Mouse (Mus musculus) kidney, adult 11 months (tissue): Measurements from ENCODE around the gene Olfr430.
"Not testable (repeated sequence)": the region's sequence is repeated elsewhere in the genome, so short reads cannot be mapped to it uniquely, and the experiment has no call there.

Source experiments
- DNase-seq: peaks from one replicate; pipeline ENCODE4 v3.0.0; 2022

Olfr430 gene

DNA sequence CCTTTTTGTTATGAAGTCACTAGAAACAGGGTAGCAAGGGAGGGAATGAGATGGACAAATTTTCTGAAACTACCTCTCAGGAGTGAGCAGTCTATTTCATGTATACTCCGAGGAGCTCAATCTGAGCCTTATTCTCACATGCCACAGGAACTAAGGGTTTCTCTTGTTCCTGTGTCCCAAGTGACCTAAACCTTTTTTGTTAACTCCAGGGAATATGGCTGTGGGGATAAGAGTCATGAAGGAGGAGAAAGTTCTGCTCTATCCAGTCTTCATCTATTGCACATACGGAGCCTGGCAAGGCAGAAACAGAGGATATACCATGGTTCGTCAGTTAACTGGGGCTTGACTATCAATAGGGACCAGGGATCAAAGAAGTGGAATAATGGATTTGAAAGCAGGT is at the start of gene Olfr430:
Gene Olfr430 (plus strand): TSS at position 301 of the 400 bp plus-strand sequence.
- DNase-seq = no peak

DNA sequence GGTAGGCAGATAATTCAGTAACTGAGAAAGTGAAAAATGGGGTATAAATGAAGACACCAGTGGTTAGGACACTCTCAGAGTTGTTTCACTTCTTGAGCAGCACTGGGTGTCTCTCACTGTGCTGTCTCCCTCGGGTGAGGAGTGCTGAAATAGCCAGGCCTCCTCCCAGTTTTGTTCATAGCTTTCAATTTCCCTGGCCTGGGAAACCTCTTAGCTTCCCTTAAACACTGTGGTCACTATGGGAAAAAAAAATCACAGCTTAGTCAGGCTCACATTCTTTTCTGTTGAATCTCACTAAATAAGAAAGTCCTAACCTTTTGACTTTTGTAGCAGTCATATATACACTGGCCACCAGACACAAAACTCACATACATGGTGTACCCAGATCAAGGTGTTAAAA is 34.7 kb upstream of the Olfr430 start, which contains the start of gene Ifi205:
Gene Ifi205 (minus strand): TSS at position 113 of the 400 bp plus-strand sequence.
- no peak for DNase-seq

- DNase-seq = no peak
Measured at GRCm38 (mm10) chr1:174035841-174036240, 30.6 kb upstream of the Olfr430 start.

- no peak for DNase-seq
Measured at GRCm38 (mm10) chr1:174038480-174038879, 27.9 kb upstream of the Olfr430 start.

DNA sequence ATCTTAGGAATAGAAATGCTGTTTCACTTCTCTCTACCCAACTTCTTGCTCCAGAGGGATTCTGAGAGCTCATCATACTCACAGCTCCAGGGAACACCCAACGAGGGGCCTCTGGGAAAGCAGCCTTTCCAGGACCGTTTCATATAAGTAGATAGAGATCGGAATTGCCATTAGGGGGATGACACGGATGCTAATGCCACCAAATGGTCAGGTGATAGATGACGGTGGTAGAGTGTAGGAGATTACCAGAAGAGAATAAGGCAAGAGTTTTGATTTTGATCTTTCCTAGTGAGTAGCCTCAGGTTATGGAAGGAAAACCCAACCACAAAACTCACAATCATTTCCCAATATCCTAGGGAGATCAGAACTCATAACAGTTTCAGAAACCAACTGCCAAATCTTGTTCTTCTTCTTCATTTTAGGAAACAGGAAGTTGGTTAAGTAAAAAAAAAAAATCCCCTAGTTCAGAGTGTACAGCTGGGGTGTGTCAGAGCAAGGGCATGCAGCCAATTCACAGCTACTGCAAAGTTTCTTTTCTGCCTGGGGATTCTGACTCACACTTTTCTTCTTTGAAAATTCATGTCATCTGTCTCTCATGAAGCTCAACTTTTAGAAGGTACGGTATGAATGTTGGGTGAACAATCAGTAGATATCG is 25.8 kb upstream of the Olfr430 start, which contains the start of gene Olfr433:
Gene Olfr433 (plus strand): TSS at position 183 of the 655 bp plus-strand sequence.
- no peak for DNase-seq

GRCm38 (mm10) chr1:174042091-174042884 is 24.1 kb upstream of the Olfr430 start:
- not testable (repeated sequence) for DNase-seq

GRCm38 (mm10) chr1:174044431-174044830 is 22.0 kb upstream of the Olfr430 start:
- DNase-seq = no peak

DNA sequence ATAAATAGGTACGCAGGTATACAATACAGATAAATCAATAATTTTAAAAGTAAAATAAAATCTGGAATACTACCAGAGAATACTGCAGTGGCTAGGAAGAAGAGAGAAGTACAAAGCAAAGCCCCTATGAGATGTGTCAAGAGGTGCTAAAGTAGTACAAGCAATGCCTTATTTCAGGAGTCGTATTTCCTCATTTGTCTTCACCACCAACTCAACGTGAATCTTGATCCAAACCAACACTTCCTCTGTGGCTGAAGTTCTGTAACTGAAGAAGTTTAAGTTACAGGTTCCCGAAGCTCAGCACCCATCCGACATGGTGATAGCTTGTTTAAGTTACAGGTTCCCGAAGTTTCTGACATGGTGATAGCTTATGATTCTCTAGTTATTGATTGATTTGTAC is 18.2 kb upstream of the Olfr430 start:
- DNase-seq = not testable (repeated sequence)

DNA sequence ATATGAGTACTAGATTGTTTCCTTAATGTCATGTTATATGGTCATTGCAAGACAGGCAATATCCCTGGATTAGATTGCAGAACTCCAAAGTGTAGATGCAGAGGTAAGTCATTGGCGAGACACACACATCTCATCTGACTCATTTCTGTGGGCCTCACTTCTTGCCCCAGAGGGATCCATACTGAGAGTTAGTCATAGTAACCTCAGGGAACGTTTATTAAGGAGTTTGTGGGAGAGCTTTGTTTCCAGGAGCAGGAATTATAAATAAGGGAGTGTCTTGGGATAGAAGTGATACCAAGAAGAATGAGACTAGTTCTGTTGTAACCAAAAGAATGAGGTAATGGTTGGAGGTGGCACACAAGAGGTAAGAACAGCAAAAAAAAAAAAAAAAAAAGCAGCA is 17.5 kb upstream of the Olfr430 start, which contains the start of gene Olfr432:
Gene Olfr432 (plus strand): TSS at position 313 of the 400 bp plus-strand sequence.
- DNase-seq = no peak

- DNase-seq = not testable (repeated sequence)
Measured at GRCm38 (mm10) chr1:174049357-174049756, 17.0 kb upstream of the Olfr430 start.

- DNase-seq = no peak
Measured at GRCm38 (mm10) chr1:174050532-174050931, 15.9 kb upstream of the Olfr430 start.

DNA sequence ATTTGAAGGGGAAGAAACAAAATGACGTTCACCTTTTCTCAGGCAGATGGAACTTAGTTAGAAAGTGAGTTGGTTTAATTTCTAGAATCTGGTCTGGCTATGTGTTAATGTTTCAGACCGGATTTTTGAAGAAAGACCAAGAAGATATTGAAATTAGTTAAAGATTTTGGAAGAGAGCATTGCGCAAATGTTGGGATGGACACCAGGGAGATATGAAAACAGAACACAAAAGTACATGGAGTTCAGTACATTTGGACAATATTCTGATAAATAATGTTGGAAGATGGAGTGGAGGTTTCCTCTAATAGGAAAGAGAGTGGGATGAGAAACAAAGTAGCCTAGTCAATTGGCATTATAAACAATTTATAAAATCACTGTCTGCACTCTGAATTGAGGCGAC is 14.9 kb upstream of the Olfr430 start:
- no peak for DNase-seq

DNA sequence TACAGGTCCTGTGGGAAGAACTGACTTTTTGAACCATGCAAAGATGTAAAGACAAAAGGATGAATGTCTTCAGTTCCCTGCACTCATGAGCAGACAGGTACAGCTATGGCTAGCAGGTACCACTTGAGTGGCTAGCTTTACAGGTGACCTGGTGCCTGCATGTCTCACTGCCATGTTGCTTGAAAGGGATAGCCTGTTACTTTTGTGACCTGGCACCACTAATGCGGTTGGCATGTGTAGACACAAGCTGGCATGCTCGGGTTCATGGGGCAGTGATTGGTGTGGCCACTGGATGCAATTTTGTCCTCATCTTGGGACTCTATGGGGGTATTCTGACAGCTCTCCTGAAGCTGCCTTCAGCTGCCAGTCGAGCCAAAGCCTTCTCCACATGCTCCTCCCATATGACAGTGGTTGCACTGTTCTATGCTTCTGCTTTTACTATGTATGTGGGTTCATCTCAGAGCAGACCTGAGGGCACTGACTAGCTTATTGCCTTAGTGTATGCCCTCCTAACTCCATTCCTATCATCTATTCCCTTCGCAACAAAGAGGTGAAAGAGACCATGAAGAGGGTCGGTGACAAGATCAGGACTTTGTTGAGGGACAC is 14.4 kb upstream of the Olfr430 start:
- DNase-seq = no peak

- DNase-seq = no peak
Measured at GRCm38 (mm10) chr1:174052981-174053380, 13.4 kb upstream of the Olfr430 start.

DNA sequence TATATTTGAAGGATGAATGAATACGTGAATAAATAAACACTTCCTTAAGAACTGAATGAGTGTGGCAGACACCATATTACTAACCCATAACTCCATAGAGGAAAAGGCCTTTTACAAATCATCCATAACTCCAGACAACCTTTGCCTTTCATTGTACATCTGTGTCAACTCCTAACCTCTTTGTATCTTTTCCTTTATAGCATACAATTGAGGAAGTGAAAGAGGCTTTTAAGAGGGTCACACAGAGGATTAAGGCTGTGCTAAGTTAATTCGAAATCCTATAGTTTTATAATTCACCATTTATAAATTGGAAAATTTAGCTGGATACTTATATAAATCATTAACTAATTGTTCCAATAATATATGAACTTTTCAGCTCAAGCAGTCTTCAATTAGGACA is 11.2 kb upstream of the Olfr430 start:
- no peak for DNase-seq

GRCm38 (mm10) chr1:174084031-174084430 is 17.6 kb downstream of the Olfr430 start, which contains the start of gene Olfr429:
Gene Olfr429, plus strand, starts transcription at chr1:174084331.
- DNase-seq = no peak

- DNase-seq = no peak
Measured at GRCm38 (mm10) chr1:174096591-174096990, 30.2 kb downstream of the Olfr430 start, which contains the start of gene Olfr427. Gene Olfr427, plus strand, starts transcription at chr1:174096891.

DNA sequence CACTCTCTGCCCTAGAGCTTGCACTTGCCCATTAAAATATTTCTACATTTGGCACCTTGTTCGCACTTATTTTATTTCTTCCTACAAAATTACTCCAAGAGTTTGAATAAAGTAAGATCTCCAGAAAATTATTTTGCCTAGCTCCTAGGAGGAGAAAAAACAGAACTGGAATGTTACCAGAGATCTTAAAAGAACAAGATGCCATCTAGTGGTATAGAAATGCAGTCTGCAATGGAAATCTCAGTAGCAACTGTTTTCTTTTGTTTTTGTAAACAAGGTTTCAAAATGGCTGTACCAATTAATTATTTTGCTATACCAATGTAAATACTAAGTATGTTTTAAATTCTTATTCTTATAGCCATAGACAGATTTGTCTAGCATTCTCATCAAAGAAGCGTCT is 37.3 kb downstream of the Olfr430 start:
- DNase-seq = no peak

DNA sequence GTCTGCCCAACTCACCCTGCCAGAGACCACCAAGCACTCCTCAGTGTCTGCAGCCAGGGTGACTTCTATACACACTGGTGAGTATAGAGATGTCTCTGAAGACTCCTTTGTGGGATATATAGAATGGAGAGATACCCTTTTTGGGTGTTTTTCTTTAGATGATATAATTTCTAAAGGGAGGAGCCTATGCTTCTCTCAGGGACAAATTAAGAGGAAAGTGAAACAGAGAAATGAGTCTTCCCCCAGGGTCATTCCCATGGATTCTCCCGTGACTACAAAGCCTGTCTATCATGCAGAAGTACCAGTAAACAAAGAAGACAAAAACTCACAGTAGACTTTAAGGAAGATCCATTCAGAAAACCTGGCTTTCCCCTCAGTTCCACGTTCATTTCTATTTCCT is 54.7 kb downstream of the Olfr430 start, which contains the start of gene Olfr231:
Gene Olfr231 (minus strand): TSS at position 101 of the 400 bp plus-strand sequence.
- DNase-seq = no peak
